Mouse (Mus musculus) intestine, embryonic 16.5 days (tissue): ENCODE measurements around the gene Srgap3. TPM values are rescaled to one million over a fixed set of nuclear protein-coding genes. Genes with fewer than 3 reads are reported as not detected.

Source experiments
- ATAC-seq: fragments of 200-750 bp; cut with Nextera tagmentation; 2 replicates; pipeline ENCODE4 v1.8.0; 2017; ENCODE audit warnings: moderate TSS enrichment, moderate library complexity
- H3K27ac ChIP-seq: fragments of 300-500 bp; sonication (generic); 2 replicates; pipeline ENCODE4 v1.5.1; 2014; ENCODE audit warnings: mild to moderate bottlenecking, low read length
- H3K27me3 ChIP-seq: fragments of 300-500 bp; sonication (generic); replicated peaks from 2 replicates; pipeline ENCODE4 v1.6.1; 2014; ENCODE audit warnings: low read length, control low read depth, mixed read lengths; ENCODE audit not compliant: control insufficient read depth, insufficient read depth
- H3K36me3 ChIP-seq: fragments of 300-500 bp; sonication (generic); 2 replicates; pipeline ENCODE4 v1.6.1; 2014; ENCODE audit warnings: low read length, control low read depth; ENCODE audit not compliant: control insufficient read depth, insufficient read depth
- H3K4me1 ChIP-seq: fragments of 300-500 bp; sonication (generic); 2 replicates; pipeline ENCODE4 v1.6.1; 2014; ENCODE audit warnings: low read length, control low read depth, mixed read lengths; ENCODE audit not compliant: control insufficient read depth, insufficient read depth
- H3K4me2 ChIP-seq: fragments of 300-500 bp; sonication (generic); 2 replicates; pipeline ENCODE4 v1.6.1; 2014; ENCODE audit warnings: low read depth, low read length, control low read depth
- H3K4me3 ChIP-seq: fragments of 300-500 bp; sonication (generic); 2 replicates; pipeline ENCODE4 v1.5.1; 2014; ENCODE audit warnings: mild to moderate bottlenecking, low read length
- H3K9ac ChIP-seq: fragments of 300-500 bp; sonication (generic); 2 replicates; pipeline ENCODE4 v1.6.1; 2014; ENCODE audit warnings: low read depth, low read length
- H3K9me3 ChIP-seq: fragments of 300-500 bp; sonication (generic); 2 replicates; pipeline ENCODE4 v1.6.1; 2016; ENCODE audit warnings: low read length, control low read depth; ENCODE audit not compliant: control insufficient read depth
- WGBS: fragments of 180-500 bp; shearing (Covaris S2); extraction: QIAGEN DNeasy Blood & Tissue Kit; methylation state at CpG from one replicate; pipeline ENCODE4 v1.1.7; 2014; 5-methylcytosine and 5-hydroxymethylcytosine counted together
- polyA plus RNA-seq: library from polyadenylated mRNA; unstranded; fragments of >200 nt; fragmentation: Nextera tagmentation; extraction: Ambion mirVana; gene quantifications from 2 replicates; pipeline ENCODE4 v1.2.1, GENCODE M21; 2015

Srgap3 gene
- polyA plus RNA-seq, 1 experiment from 2014 or later = 3.5 TPM

GRCm38 (mm10) chr6:112924606-112925141 lies 22.4 kb downstream of the Srgap3 start:
- WGBS = 76% methylated on average over 13 of the region's 13 CpGs
- no peak overlapping the region for H3K27ac ChIP-seq
- no peak overlapping the region for H3K9ac ChIP-seq
- no peak for ATAC-seq
- no peak overlapping the region for H3K4me2 ChIP-seq
- H3K27me3 ChIP-seq = no peaks in the 10 kb centered on the region
- no peaks in the 10 kb centered on the region for H3K9me3 ChIP-seq
- H3K36me3 ChIP-seq = no peaks in the 10 kb centered on the region
- no peak overlapping the region for H3K4me3 ChIP-seq
- peaks cover 12% of the 10 kb centered on the region; the same call in 1 of the 2 replicates for H3K4me1 ChIP-seq

GRCm38 (mm10) chr6:112920619-112921195 lies 26.4 kb downstream of the Srgap3 start:
- Histone ChIP-seq H3K9ac (no peak overlapping the region), H3K4me2 (no peak overlapping the region), H3K4me3 (no peak overlapping the region), H3K9me3 (no peaks in the 10 kb centered on the region), H3K27ac (no peak overlapping the region), H3K27me3 (no peaks in the 10 kb centered on the region), H3K36me3 (no peaks in the 10 kb centered on the region), H3K4me1 (peaks cover 11% of the 10 kb centered on the region; the same call in 1 of the 2 replicates)
- no peak for ATAC-seq
- WGBS = 84% methylated on average over 8 of the region's 8 CpGs

GRCm38 (mm10) chr6:112917717-112918116 lies 29.3 kb downstream of the Srgap3 start:
- Histone ChIP-seq H3K4me1 (no peaks in the 10 kb centered on the region), H3K4me3 (no peak overlapping the region), H3K27ac (no peak overlapping the region), H3K9ac (no peak overlapping the region), H3K36me3 (no peaks in the 10 kb centered on the region), H3K4me2 (no peak overlapping the region), H3K27me3 (no peaks in the 10 kb centered on the region), H3K9me3 (no peaks in the 10 kb centered on the region)
- no peak for ATAC-seq
- 89% methylated on average over 8 of the region's 8 CpGs for WGBS

- no peak for ATAC-seq
- Histone ChIP-seq H3K4me2 (no peak overlapping the region), H3K36me3 (no peaks in the 10 kb centered on the region), H3K9ac (no peak overlapping the region), H3K4me1 (no peaks in the 10 kb centered on the region), H3K9me3 (no peaks in the 10 kb centered on the region), H3K4me3 (no peak overlapping the region), H3K27me3 (no peaks in the 10 kb centered on the region), H3K27ac (no peak overlapping the region)
- WGBS = 84% methylated on average over 2 of the region's 2 CpGs
These were observed 30.8 kb downstream of the Srgap3 start for GRCm38 (mm10) chr6:112916243-112916642.

- no peak for ATAC-seq
- Histone ChIP-seq H3K27ac (no peak overlapping the region), H3K9ac (no peak overlapping the region), H3K4me1 (no peaks in the 10 kb centered on the region), H3K4me2 (no peak overlapping the region), H3K4me3 (no peak overlapping the region), H3K36me3 (no peaks in the 10 kb centered on the region), H3K9me3 (no peaks in the 10 kb centered on the region), H3K27me3 (no peaks in the 10 kb centered on the region)
- 81% methylated on average over 5 of the region's 5 CpGs for WGBS
These were observed 34.5 kb downstream of the Srgap3 start for GRCm38 (mm10) chr6:112912552-112912951.

- Histone ChIP-seq H3K36me3 (no peaks in the 10 kb centered on the region), H3K9ac (no peak overlapping the region), H3K4me1 (no peaks in the 10 kb centered on the region), H3K27me3 (no peaks in the 10 kb centered on the region), H3K27ac (no peak overlapping the region), H3K9me3 (no peaks in the 10 kb centered on the region), H3K4me2 (no peak overlapping the region), H3K4me3 (no peak overlapping the region)
- WGBS = 77% methylated on average over 2 of the region's 2 CpGs
- ATAC-seq = no peak
These were observed 37.4 kb downstream of the Srgap3 start for GRCm38 (mm10) chr6:112909711-112910110.

GRCm38 (mm10) chr6:112907887-112908584 lies 39.0 kb downstream of the Srgap3 start:
- no peak overlapping the region for H3K4me3 ChIP-seq

GRCm38 (mm10) chr6:112903796-112904195 lies 43.3 kb downstream of the Srgap3 start:
- Histone ChIP-seq H3K9ac (no peak overlapping the region), H3K36me3 (no peaks in the 10 kb centered on the region), H3K27me3 (no peaks in the 10 kb centered on the region), H3K4me2 (no peak overlapping the region), H3K4me3 (no peak overlapping the region), H3K4me1 (no peaks in the 10 kb centered on the region), H3K9me3 (no peaks in the 10 kb centered on the region), H3K27ac (no peak overlapping the region)
- ATAC-seq = no peak
- 96% methylated on average over 5 of the region's 5 CpGs for WGBS

More at GRCm38 (mm10) chr6:112907887-112908584, 39.0 kb downstream of the Srgap3 start:
- Histone ChIP-seq H3K36me3 (no peaks in the 10 kb centered on the region), H3K27ac (no peak overlapping the region), H3K4me1 (no peaks in the 10 kb centered on the region), H3K9me3 (no peaks in the 10 kb centered on the region), H3K4me2 (no peak overlapping the region), H3K9ac (no peak overlapping the region), H3K27me3 (no peaks in the 10 kb centered on the region)
- no peak for ATAC-seq
- WGBS = 76% methylated on average over 8 of the region's 8 CpGs

GRCm38 (mm10) chr6:112903226-112903625 lies 43.8 kb downstream of the Srgap3 start:
- Histone ChIP-seq H3K27ac (peak overlapping the region; percentile 19; the same call in 1 of the 2 replicates), H3K36me3 (no peaks in the 10 kb centered on the region), H3K4me1 (no peaks in the 10 kb centered on the region), H3K9me3 (no peaks in the 10 kb centered on the region), H3K27me3 (no peaks in the 10 kb centered on the region), H3K4me2 (no peak overlapping the region), H3K9ac (no peak overlapping the region), H3K4me3 (no peak overlapping the region)
- 15% methylated on average over 7 of the region's 7 CpGs for WGBS
- no peak for ATAC-seq
